Mouse (Mus musculus) lung, postnatal 4 days (tissue): ENCODE measurements around the gene Spag9.

Experiments used
- DNase-seq, 2 experiments: peaks; one replicate each; pipeline ENCODE4 v3.0.0; 2021

The Spag9 gene

GRCm38 (mm10) chr11:93995720-93996305 is at the start of gene Spag9:
Spag9 (plus strand) TSS chr11:93996091.
- peak; percentile 96 to 97 for DNase-seq

GRCm38 (mm10) chr11:93948887-93949567 is 46.9 kb upstream of the Spag9 start:
- no peak for DNase-seq

- DNase-seq = no peak
These were observed 45.8 kb upstream of the Spag9 start for GRCm38 (mm10) chr11:93950045-93950444.

GRCm38 (mm10) chr11:93952376-93952775 is 43.5 kb upstream of the Spag9 start:
- no peak for DNase-seq

- DNase-seq = no peak
These were observed 41.1 kb upstream of the Spag9 start for GRCm38 (mm10) chr11:93954738-93955255.

GRCm38 (mm10) chr11:93955256-93956150 is 40.4 kb upstream of the Spag9 start:
- DNase-seq = peak; percentile 95 to 96

GRCm38 (mm10) chr11:93956159-93956558 is 39.7 kb upstream of the Spag9 start, which contains the start of gene Nme2:
Nme2 (minus strand) TSS chr11:93956259.
- no peak for DNase-seq

GRCm38 (mm10) chr11:93957031-93957555 is 38.8 kb upstream of the Spag9 start:
- no peak for DNase-seq

GRCm38 (mm10) chr11:93957746-93958145 is 38.1 kb upstream of the Spag9 start:
- DNase-seq = no peak

GRCm38 (mm10) chr11:93961482-93961881 is 34.4 kb upstream of the Spag9 start:
- no peak for DNase-seq

GRCm38 (mm10) chr11:93963013-93963412 is 32.9 kb upstream of the Spag9 start:
- DNase-seq = peak in 1 of 2 experiments; percentile 52

- no peak for DNase-seq
These were observed 30.5 kb upstream of the Spag9 start for GRCm38 (mm10) chr11:93965391-93965790.

- DNase-seq = no peak
These were observed 28.5 kb upstream of the Spag9 start for GRCm38 (mm10) chr11:93967381-93967780.

GRCm38 (mm10) chr11:93968005-93968847 is 27.7 kb upstream of the Spag9 start, which contains the start of the genes Gm20390 and Nme1:
Gm20390 (minus strand) TSS chr11:93968293.
Nme1 (minus strand) TSS chr11:93968521.
- DNase-seq = peak; percentile 96 to 97

- no peak for DNase-seq
These were observed 27.1 kb upstream of the Spag9 start for GRCm38 (mm10) chr11:93968848-93969128.

GRCm38 (mm10) chr11:93969171-93969570 is 26.7 kb upstream of the Spag9 start:
- DNase-seq = no peak

- no peak for DNase-seq
These were observed 26.1 kb upstream of the Spag9 start for GRCm38 (mm10) chr11:93969799-93970198.

- DNase-seq = no peak
These were observed 22.9 kb upstream of the Spag9 start for GRCm38 (mm10) chr11:93972951-93973350.

- no peak for DNase-seq
These were observed 16.3 kb upstream of the Spag9 start for GRCm38 (mm10) chr11:93979502-93980049.

GRCm38 (mm10) chr11:93984619-93985018 is 11.3 kb upstream of the Spag9 start:
- no peak for DNase-seq

GRCm38 (mm10) chr11:93985265-93985664 is 10.6 kb upstream of the Spag9 start:
- no peak for DNase-seq

- no peak for DNase-seq
These were observed 9.6 kb upstream of the Spag9 start for GRCm38 (mm10) chr11:93986298-93986697.
